In the genomic region with DNA sequence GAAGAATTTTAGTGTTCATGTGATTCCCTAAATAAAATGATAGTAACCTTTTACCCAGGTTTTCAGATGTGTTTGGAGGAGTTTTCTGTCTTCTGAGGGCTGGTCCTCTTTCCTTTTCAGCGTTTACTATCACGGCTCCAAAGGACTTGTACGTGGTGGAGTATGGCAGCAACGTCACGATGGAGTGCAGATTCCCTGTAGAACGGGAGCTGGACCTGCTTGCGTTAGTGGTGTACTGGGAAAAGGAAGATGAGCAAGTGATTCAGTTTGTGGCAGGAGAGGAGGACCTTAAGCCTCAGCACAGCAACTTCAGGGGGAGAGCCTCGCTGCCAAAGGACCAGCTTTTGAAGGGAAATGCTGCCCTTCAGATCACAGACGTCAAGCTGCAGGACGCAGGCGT, we compare ENCODE assay signal across 12 mouse cellular contexts. TPM values are rescaled to one million over a fixed set of nuclear protein-coding genes. Genes with fewer than 3 reads are reported as not detected.
A peak's percentile ranks its signal among the peaks of the same experiment; 100 is the strongest.
DNase-seq lines count a peak whose midpoint lies in the region; ATAC-seq and TF ChIP-seq lines count a peak whose summit lies in the region.
"Had no signal": no experiment of that assay in that cellular context is flagged by ENCODE, and none has a peak within 500 bp of the region (broad histone marks: within the 10 kb centered on the region; RNA-seq: fewer than 3 reads in every experiment).

No protein-coding gene starts in this region.

- H3K4me3 ChIP-seq in heart, embryonic 13.5 days: peak overlapping the region; percentile 30
- no peak overlapping the region for H3K4me3 ChIP-seq in neural tube, embryonic 11.5 days (ENCODE audit: low read depth, low read length)
- H3K4me3 ChIP-seq in limb, embryonic 14.5 days (replicated peaks; ENCODE audit: low read length): no peak overlapping the region
- H3K4me3 ChIP-seq in liver, embryonic 11.5 days (ENCODE audit: low read depth, low read length): no peak overlapping the region

- WGBS in heart, embryonic 13.5 days: 34% methylated on average over 11 of the region's 11 CpGs
- WGBS in neural tube, embryonic 11.5 days: 40% methylated on average over 11 of the region's 11 CpGs
- WGBS in limb, embryonic 14.5 days: 34% methylated on average over 11 of the region's 11 CpGs
- 49% methylated on average over 11 of the region's 11 CpGs for WGBS in liver, embryonic 11.5 days

- no peak for ATAC-seq in heart, embryonic 13.5 days (ENCODE audit: extremely low read depth, insufficient number of reproducible peaks, low FRiP score, low TSS enrichment)
- no peak for ATAC-seq in neural tube, embryonic 11.5 days (ENCODE audit: insufficient read depth, low FRiP score, low TSS enrichment)
- ATAC-seq in limb, embryonic 14.5 days (ENCODE audit: low FRiP score, low read depth): no peak
- ATAC-seq in liver, embryonic 11.5 days (replicated peaks; ENCODE audit: low FRiP score): no peak
- ATAC-seq: CD4-positive, CD25-positive, alpha-beta regulatory T cell, adult 4 months had no signal

- H3K4me2 ChIP-seq in heart, embryonic 13.5 days: peak overlapping the region; percentile 62
- peak overlapping the region; percentile 2 for H3K4me2 ChIP-seq in neural tube, embryonic 11.5 days (ENCODE audit: low read depth)
- peak overlapping the region; percentile 35 for H3K4me2 ChIP-seq in limb, embryonic 14.5 days (replicated peaks; ENCODE audit: low read depth, low read length, severe bottlenecking)
- H3K4me2 ChIP-seq in liver, embryonic 11.5 days: no peak overlapping the region

- intact Hi-C loops in heart, postnatal 25 days (cut with DNase I): no loop called here
- intact Hi-C loops in left cerebral cortex, postnatal 25 days (cut with DNase I): no loop called here

- DNase-seq in heart, postnatal 25 days (ENCODE audit: low spot score): no peak
- DNase-seq in neural tube, embryonic 11.5 days (ENCODE audit: low spot score): no peak
- DNase-seq in neural tube, embryonic 10.5 days (ENCODE audit: extremely low spot score, low spot score): no peak
- DNase-seq in limb, embryonic 14.5 days (ENCODE audit: low spot score): no peak
- no peak for DNase-seq in liver, embryonic 11.5 days (ENCODE audit: low spot score)
- no peak for DNase-seq in natural killer cell, adult 2 months (ENCODE audit: low spot score in 2 of 2)
- no peak for DNase-seq in left cerebral cortex, postnatal 25 days (ENCODE audit: low spot score in 2 of 2)

- no peaks in the 10 kb centered on the region for H3K27me3 ChIP-seq in heart, embryonic 13.5 days (replicated peaks)
- no peaks in the 10 kb centered on the region for H3K27me3 ChIP-seq in neural tube, embryonic 11.5 days (ENCODE audit: control insufficient read depth, insufficient read depth, low read length)
- no peaks in the 10 kb centered on the region for H3K27me3 ChIP-seq in limb, embryonic 14.5 days (ENCODE audit: control insufficient read depth, insufficient read depth, low read length)
- no peaks in the 10 kb centered on the region for H3K27me3 ChIP-seq in liver, embryonic 11.5 days (replicated peaks; ENCODE audit: control insufficient read depth, insufficient read depth, low read length)

- H3K4me1 ChIP-seq in heart, embryonic 13.5 days: 0 out of 2 replicates have a peak, but pooled peaks cover 3% of the 10 kb centered on the region
- no peaks in the 10 kb centered on the region for H3K4me1 ChIP-seq in neural tube, embryonic 11.5 days (ENCODE audit: control insufficient read depth, insufficient read depth, low read length)
- H3K4me1 ChIP-seq in limb, embryonic 14.5 days (ENCODE audit: control insufficient read depth, insufficient read depth, low read length): no peaks in the 10 kb centered on the region
- peaks cover 8% of the 10 kb centered on the region for H3K4me1 ChIP-seq in liver, embryonic 11.5 days (replicated peaks; ENCODE audit: control insufficient read depth, insufficient read depth, low read length)

- H3K9ac ChIP-seq in heart, embryonic 13.5 days: peak overlapping the region; percentile 52; the same call in 1 of the 2 replicates
- H3K9ac ChIP-seq in neural tube, embryonic 11.5 days (ENCODE audit: low read length): no peak overlapping the region
- peak overlapping the region; percentile 21; the same call in 1 of the 2 replicates for H3K9ac ChIP-seq in limb, embryonic 14.5 days (ENCODE audit: low read depth, low read length, severe bottlenecking)
- no peak overlapping the region for H3K9ac ChIP-seq in liver, embryonic 11.5 days (ENCODE audit: low read depth, low read length)

- H3K9me3 ChIP-seq in heart, embryonic 13.5 days: no peaks in the 10 kb centered on the region
- H3K9me3 ChIP-seq in neural tube, embryonic 11.5 days (ENCODE audit: control insufficient read depth, low read length): no peaks in the 10 kb centered on the region
- H3K9me3 ChIP-seq in limb, embryonic 14.5 days (ENCODE audit: control insufficient read depth, low read length): no peaks in the 10 kb centered on the region
- H3K9me3 ChIP-seq in liver, embryonic 11.5 days (ENCODE audit: control insufficient read depth, low read length): no peaks in the 10 kb centered on the region

- H3K27ac ChIP-seq in heart, embryonic 13.5 days (replicated peaks): no peak overlapping the region
- no peak overlapping the region for H3K27ac ChIP-seq in neural tube, embryonic 11.5 days (ENCODE audit: low read depth, low read length)
- no peak overlapping the region for H3K27ac ChIP-seq in limb, embryonic 14.5 days (replicated peaks; ENCODE audit: low read depth, low read length)
- no peak overlapping the region for H3K27ac ChIP-seq in liver, embryonic 11.5 days (ENCODE audit: low read depth, low read length)

- H3K36me3 ChIP-seq in heart, embryonic 13.5 days: no peaks in the 10 kb centered on the region
- no peaks in the 10 kb centered on the region for H3K36me3 ChIP-seq in neural tube, embryonic 11.5 days (ENCODE audit: control insufficient read depth, insufficient read depth, low read length)
- H3K36me3 ChIP-seq in limb, embryonic 14.5 days (ENCODE audit: control insufficient read depth, insufficient read depth, low read length): no peaks in the 10 kb centered on the region
- H3K36me3 ChIP-seq in liver, embryonic 11.5 days (ENCODE audit: control insufficient read depth, insufficient read depth, low read length): no peaks in the 10 kb centered on the region

- no peak for TF ChIP-seq POLR2A in limb, embryonic 14.5 days (IDR thresholded peaks at IDR 0.05; ENCODE audit: borderline replicate concordance, extremely low read depth, insufficient read depth, insufficient read length)

RNA-seq across cellular contexts. Expression of a gene that starts 6.2 kb away (rescaled TPM):
- polyA plus RNA-seq in heart, embryonic 13.5 days (2015; fragmentation: Nextera tagmentation; extraction: Ambion mirVana): 0.18 and 0.28 TPM in 2 replicates
- total RNA-seq in heart, postnatal 25 days (2021): 1 to 10 TPM; 2.0 to 2.3 TPM
- 0.38 and 0.58 TPM in 2 replicates for polyA plus RNA-seq in neural tube, embryonic 11.5 days (2014; fragmentation: Nextera tagmentation; extraction: Ambion mirVana)
- polyA plus RNA-seq in limb, embryonic 14.5 days (2012; rRNA removed): 0.47 and 0.77 TPM in 2 replicates
- polyA plus RNA-seq in limb, embryonic 14.5 days (2014; fragmentation: Nextera tagmentation; extraction: Ambion mirVana): 0.10 and 0.21 TPM in 2 replicates
- 0.43 and 0.86 TPM in 2 replicates for polyA plus RNA-seq in liver, embryonic 11.5 days (2014; fragmentation: Nextera tagmentation; extraction: Ambion mirVana)
- under 1 TPM; 0.53 to 0.80 TPM for total RNA-seq in left cerebral cortex, postnatal 25 days (2021)

RNA-seq across cellular contexts. Expression of a gene that starts 6.2 kb away (rescaled TPM):
- polyA plus RNA-seq in heart, embryonic 13.5 days (2015; fragmentation: Nextera tagmentation; extraction: Ambion mirVana): 41.2 and 46.5 TPM in 2 replicates
- 10 to 100 TPM; 24.9 to 27.3 TPM for total RNA-seq in heart, postnatal 25 days (2021)
- 51.8 and 52.1 TPM in 2 replicates for polyA plus RNA-seq in neural tube, embryonic 11.5 days (2014; fragmentation: Nextera tagmentation; extraction: Ambion mirVana)
- 36.7 and 47.5 TPM in 2 replicates for polyA plus RNA-seq in limb, embryonic 14.5 days (2012; rRNA removed)
- polyA plus RNA-seq in limb, embryonic 14.5 days (2014; fragmentation: Nextera tagmentation; extraction: Ambion mirVana): 64.6 and 65.8 TPM in 2 replicates
- 54.0 and 56.2 TPM in 2 replicates for polyA plus RNA-seq in liver, embryonic 11.5 days (2014; fragmentation: Nextera tagmentation; extraction: Ambion mirVana)
- total RNA-seq in left cerebral cortex, postnatal 25 days (2021): 10 to 100 TPM; 23.2 to 28.9 TPM

RNA-seq across cellular contexts. Expression of a gene that starts 37.3 kb away (rescaled TPM):
- polyA plus RNA-seq in heart, embryonic 13.5 days (2015; fragmentation: Nextera tagmentation; extraction: Ambion mirVana): not detected in 2 replicates
- total RNA-seq in heart, postnatal 25 days (2021): not detected
- polyA plus RNA-seq in neural tube, embryonic 11.5 days (2014; fragmentation: Nextera tagmentation; extraction: Ambion mirVana): not detected in 2 replicates
- not detected in 2 replicates for polyA plus RNA-seq in limb, embryonic 14.5 days (2012; rRNA removed)
- polyA plus RNA-seq in limb, embryonic 14.5 days (2014; fragmentation: Nextera tagmentation; extraction: Ambion mirVana): not detected in 2 replicates
- polyA plus RNA-seq in liver, embryonic 11.5 days (2014; fragmentation: Nextera tagmentation; extraction: Ambion mirVana): not detected in 2 replicates
- total RNA-seq in left cerebral cortex, postnatal 25 days (2021): under 1 TPM in 1 of 2 experiments, not detected in 1; 0.21 TPM

RNA-seq across cellular contexts. Expression of a gene that starts 39.0 kb away (rescaled TPM):
- 0.33 TPM in 1 of 2 replicates, not detected in the other for polyA plus RNA-seq in heart, embryonic 13.5 days (2015; fragmentation: Nextera tagmentation; extraction: Ambion mirVana)
- total RNA-seq in heart, postnatal 25 days (2021): not detected
- polyA plus RNA-seq in neural tube, embryonic 11.5 days (2014; fragmentation: Nextera tagmentation; extraction: Ambion mirVana): 1.2 TPM in 1 of 2 replicates, not detected in the other
- 0.19 and 0.41 TPM in 2 replicates for polyA plus RNA-seq in limb, embryonic 14.5 days (2012; rRNA removed)
- 0.68 TPM in 1 of 2 replicates, not detected in the other for polyA plus RNA-seq in limb, embryonic 14.5 days (2014; fragmentation: Nextera tagmentation; extraction: Ambion mirVana)
- not detected in 2 replicates for polyA plus RNA-seq in liver, embryonic 11.5 days (2014; fragmentation: Nextera tagmentation; extraction: Ambion mirVana)
- total RNA-seq in left cerebral cortex, postnatal 25 days (2021): under 1 TPM; 0.64 to 0.87 TPM
- total RNA-seq: hematopoietic stem cell, adult 5-6 weeks; liver, adult 2 months; neutrophil, adult 5-6 weeks had no signal
- polyA plus RNA-seq: CD4-positive, CD25-positive, alpha-beta regulatory T cell, adult 4 months; liver, adult 2 months had no signal

RNA-seq across cellular contexts. Expression of a gene that starts 48.3 kb away (rescaled TPM):
- 2.9 and 5.0 TPM in 2 replicates for polyA plus RNA-seq in heart, embryonic 13.5 days (2015; fragmentation: Nextera tagmentation; extraction: Ambion mirVana)
- total RNA-seq in heart, postnatal 25 days (2021): under 1 TPM; 0.39 to 0.62 TPM
- polyA plus RNA-seq in neural tube, embryonic 11.5 days (2014; fragmentation: Nextera tagmentation; extraction: Ambion mirVana): 6.2 and 7.3 TPM in 2 replicates
- polyA plus RNA-seq in limb, embryonic 14.5 days (2012; rRNA removed): 2.8 and 3.0 TPM in 2 replicates
- 5.6 and 6.7 TPM in 2 replicates for polyA plus RNA-seq in limb, embryonic 14.5 days (2014; fragmentation: Nextera tagmentation; extraction: Ambion mirVana)
- 3.1 and 3.2 TPM in 2 replicates for polyA plus RNA-seq in liver, embryonic 11.5 days (2014; fragmentation: Nextera tagmentation; extraction: Ambion mirVana)
- under 1 TPM in 1 of 2 experiments, not detected in 1; 0.50 TPM for total RNA-seq in left cerebral cortex, postnatal 25 days (2021)

Comparison
In these comparisons a context has a peak if more than half of its experiments do, and no peak if none do; other contexts are left out.
1. H3K9ac ChIP-seq: peak in heart, embryonic 13.5 days (single experiment) and limb, embryonic 14.5 days (single experiment); none in neural tube, embryonic 11.5 days (single experiment) and liver, embryonic 11.5 days (single experiment).